Mouse (Mus musculus): ENCODE data around the gene Ccm2.

The Ccm2 gene

GRCm38 (mm10) chr11:6529961-6530360, 16.7 kb upstream of the Ccm2 start:
- no peak for DNase-seq (ENCODE audit: low read depth, low spot score)

GRCm38 (mm10) chr11:6530746-6531145, 15.9 kb upstream of the Ccm2 start:
- DNase-seq (ENCODE audit: low read depth, low spot score), result no peak

GRCm38 (mm10) chr11:6544683-6545082, 2.0 kb upstream of the Ccm2 start:
- no peak for DNase-seq (ENCODE audit: low read depth, low spot score)

- DNase-seq (ENCODE audit: low read depth, low spot score), result no peak
Observed at GRCm38 (mm10) chr11:6545186-6545856, 1.4 kb upstream of the Ccm2 start.

GRCm38 (mm10) chr11:6545857-6546192, 862 bp upstream of the Ccm2 start:
- no peak for DNase-seq (ENCODE audit: low read depth, low spot score)

- DNase-seq (ENCODE audit: low read depth, low spot score), result no peak
Observed at GRCm38 (mm10) chr11:6547037-6547680, 472 bp downstream of the Ccm2 start.

GRCm38 (mm10) chr11:6547696-6548325, 1.1 kb downstream of the Ccm2 start:
- no peak for DNase-seq (ENCODE audit: low read depth, low spot score)

GRCm38 (mm10) chr11:6549770-6550169, 3.1 kb downstream of the Ccm2 start:
- DNase-seq (ENCODE audit: low read depth, low spot score), result no peak

GRCm38 (mm10) chr11:6550201-6550600, 3.5 kb downstream of the Ccm2 start:
- no peak for DNase-seq (ENCODE audit: low read depth, low spot score)

- peak; percentile 61 for DNase-seq (ENCODE audit: low read depth, low spot score)
Observed at GRCm38 (mm10) chr11:6558234-6558633, 11.5 kb downstream of the Ccm2 start.

- peak; percentile 68 for DNase-seq (ENCODE audit: low read depth, low spot score)
Observed at GRCm38 (mm10) chr11:6559996-6560395, 13.3 kb downstream of the Ccm2 start.

GRCm38 (mm10) chr11:6560655-6561360, 14.1 kb downstream of the Ccm2 start:
- DNase-seq (ENCODE audit: low read depth, low spot score), result peak; percentile 79

- DNase-seq (ENCODE audit: low read depth, low spot score), result no peak
Observed at GRCm38 (mm10) chr11:6561474-6561873, 14.8 kb downstream of the Ccm2 start.

- DNase-seq (ENCODE audit: low read depth, low spot score), result peak; percentile 54
Observed at GRCm38 (mm10) chr11:6562359-6562758, 15.7 kb downstream of the Ccm2 start.

- DNase-seq (ENCODE audit: low read depth, low spot score), result peak; percentile 38
Observed at GRCm38 (mm10) chr11:6563201-6563600, 16.5 kb downstream of the Ccm2 start.

GRCm38 (mm10) chr11:6566496-6566895, 19.8 kb downstream of the Ccm2 start:
- DNase-seq (ENCODE audit: low read depth, low spot score), result peak; percentile 50

GRCm38 (mm10) chr11:6567951-6568350, 21.3 kb downstream of the Ccm2 start:
- peak; percentile 82 for DNase-seq (ENCODE audit: low read depth, low spot score)

GRCm38 (mm10) chr11:6568584-6569409, 22.1 kb downstream of the Ccm2 start:
- peak; percentile 54 for DNase-seq (ENCODE audit: low read depth, low spot score)

GRCm38 (mm10) chr11:6569410-6569777, 22.7 kb downstream of the Ccm2 start:
- no peak for DNase-seq (ENCODE audit: low read depth, low spot score)

GRCm38 (mm10) chr11:6576151-6576550, 29.5 kb downstream of the Ccm2 start:
- no peak for DNase-seq (ENCODE audit: low read depth, low spot score)

GRCm38 (mm10) chr11:6579361-6579760, 32.7 kb downstream of the Ccm2 start:
- no peak for DNase-seq (ENCODE audit: low read depth, low spot score)
